Mouse (Mus musculus): ENCODE results near the gene Epc2. TPM values are rescaled to one million over a fixed set of nuclear protein-coding genes. Genes with fewer than 3 reads are reported as not detected.

Gene Epc2
- total RNA-seq, 2 experiments from 2014 or later: 56.7 to 61.6 TPM

GRCm38 (mm10) chr2:49572684-49573083 lies 121.4 kb downstream of the Epc2 start:
- Histone ChIP-seq H3K4me3 (peak overlapping the region; percentile 28), H3K27ac (peak overlapping the region; percentile 66)
- no peak for DNase-seq (ENCODE audit: extremely low spot score in 1 of 2, low spot score in 2 of 2)
- intact Hi-C loops (cut with DNase I): loop anchor here (2.0 to 5.0 kb wide), 3 partner anchors 48 to 140 kb away; partner anchors contain the start of gene Epc2
- TF ChIP-seq CTCF (IDR thresholded peaks at IDR 0.05): no peak

GRCm38 (mm10) chr2:49573282-49573681 lies 122.0 kb downstream of the Epc2 start:
- no peak overlapping the region for H3K4me3 ChIP-seq
- H3K27ac ChIP-seq: no peak overlapping the region
- DNase-seq (ENCODE audit: extremely low spot score in 1 of 2, low spot score in 2 of 2): no peak
- TF ChIP-seq CTCF (IDR thresholded peaks at IDR 0.05): no peak
- intact Hi-C loops (cut with DNase I): loop anchor here (2.0 to 5.0 kb wide), 3 partner anchors 48 to 139 kb away; partner anchors contain the start of gene Epc2

- Histone ChIP-seq H3K4me3 (no peak overlapping the region), H3K27ac (no peak overlapping the region)
- TF ChIP-seq CTCF (IDR thresholded peaks at IDR 0.05): no peak
- intact Hi-C loops (cut with DNase I): no loop called here
- no peak for DNase-seq (ENCODE audit: extremely low spot score in 1 of 2, low spot score in 2 of 2)
Observed at GRCm38 (mm10) chr2:49580585-49580984, 129.3 kb downstream of the Epc2 start.

- no peak for DNase-seq (ENCODE audit: extremely low spot score in 1 of 2, low spot score in 2 of 2)
- Histone ChIP-seq H3K4me3 (no peak overlapping the region), H3K27ac (no peak overlapping the region)
- intact Hi-C loops (cut with DNase I): no loop called here
- TF ChIP-seq CTCF (IDR thresholded peaks at IDR 0.05): no peak
Observed at GRCm38 (mm10) chr2:49582546-49582945, 131.3 kb downstream of the Epc2 start.

- no peak for TF ChIP-seq CTCF (IDR thresholded peaks at IDR 0.05)
- DNase-seq (ENCODE audit: extremely low spot score in 1 of 2, low spot score in 2 of 2): no peak
- H3K27ac ChIP-seq: no peak overlapping the region
- no peak overlapping the region for H3K4me3 ChIP-seq
- intact Hi-C loops (cut with DNase I): no loop called here
Observed at GRCm38 (mm10) chr2:49583311-49583710, 132.0 kb downstream of the Epc2 start.

- DNase-seq (ENCODE audit: extremely low spot score in 1 of 2, low spot score in 2 of 2): no peak
- Histone ChIP-seq H3K27ac (no peak overlapping the region), H3K4me3 (no peak overlapping the region)
- no peak for TF ChIP-seq CTCF (IDR thresholded peaks at IDR 0.05)
- intact Hi-C loops (cut with DNase I): no loop called here
Observed at GRCm38 (mm10) chr2:49590450-49590849, 139.2 kb downstream of the Epc2 start.

- DNase-seq (ENCODE audit: extremely low spot score in 1 of 2, low spot score in 2 of 2): no peak
- intact Hi-C loops (cut with DNase I): no loop called here
- no peak overlapping the region for H3K27ac ChIP-seq
- no peak overlapping the region for H3K4me3 ChIP-seq
- no peak for TF ChIP-seq CTCF (IDR thresholded peaks at IDR 0.05)
Observed at GRCm38 (mm10) chr2:49592926-49593325, 141.6 kb downstream of the Epc2 start.

- intact Hi-C loops (cut with DNase I): no loop called here
- no peak overlapping the region for H3K27ac ChIP-seq
- TF ChIP-seq CTCF (IDR thresholded peaks at IDR 0.05): no peak
- DNase-seq (ENCODE audit: extremely low spot score in 1 of 2, low spot score in 2 of 2): peak in 1 of 2 experiments; percentile 15
- no peak overlapping the region for H3K4me3 ChIP-seq
Observed at GRCm38 (mm10) chr2:49594886-49595285, 143.6 kb downstream of the Epc2 start.

- intact Hi-C loops (cut with DNase I): no loop called here
- no peak for TF ChIP-seq CTCF (IDR thresholded peaks at IDR 0.05)
- DNase-seq (ENCODE audit: extremely low spot score in 1 of 2, low spot score in 2 of 2): no peak
- Histone ChIP-seq H3K4me3 (no peak overlapping the region), H3K27ac (no peak overlapping the region)
Observed at GRCm38 (mm10) chr2:49596318-49596717, 145.0 kb downstream of the Epc2 start.

GRCm38 (mm10) chr2:49600021-49600681 lies 148.9 kb downstream of the Epc2 start:
- intact Hi-C loops (cut with DNase I): no loop called here
- TF ChIP-seq CTCF (IDR thresholded peaks at IDR 0.05): no peak
- H3K27ac ChIP-seq: no peak overlapping the region
- no peak for DNase-seq (ENCODE audit: extremely low spot score in 1 of 2, low spot score in 2 of 2)
- no peak overlapping the region for H3K4me3 ChIP-seq

Other genes starting within 250 kb of the Epc2 start
- 100 to 1,000 TPM; 567 to 594 TPM for gene Kif5c, start 167.8 kb downstream of the Epc2 start, total RNA-seq (2021)